ENCODE assay signal across 8 mouse cellular contexts in the genomic region with DNA sequence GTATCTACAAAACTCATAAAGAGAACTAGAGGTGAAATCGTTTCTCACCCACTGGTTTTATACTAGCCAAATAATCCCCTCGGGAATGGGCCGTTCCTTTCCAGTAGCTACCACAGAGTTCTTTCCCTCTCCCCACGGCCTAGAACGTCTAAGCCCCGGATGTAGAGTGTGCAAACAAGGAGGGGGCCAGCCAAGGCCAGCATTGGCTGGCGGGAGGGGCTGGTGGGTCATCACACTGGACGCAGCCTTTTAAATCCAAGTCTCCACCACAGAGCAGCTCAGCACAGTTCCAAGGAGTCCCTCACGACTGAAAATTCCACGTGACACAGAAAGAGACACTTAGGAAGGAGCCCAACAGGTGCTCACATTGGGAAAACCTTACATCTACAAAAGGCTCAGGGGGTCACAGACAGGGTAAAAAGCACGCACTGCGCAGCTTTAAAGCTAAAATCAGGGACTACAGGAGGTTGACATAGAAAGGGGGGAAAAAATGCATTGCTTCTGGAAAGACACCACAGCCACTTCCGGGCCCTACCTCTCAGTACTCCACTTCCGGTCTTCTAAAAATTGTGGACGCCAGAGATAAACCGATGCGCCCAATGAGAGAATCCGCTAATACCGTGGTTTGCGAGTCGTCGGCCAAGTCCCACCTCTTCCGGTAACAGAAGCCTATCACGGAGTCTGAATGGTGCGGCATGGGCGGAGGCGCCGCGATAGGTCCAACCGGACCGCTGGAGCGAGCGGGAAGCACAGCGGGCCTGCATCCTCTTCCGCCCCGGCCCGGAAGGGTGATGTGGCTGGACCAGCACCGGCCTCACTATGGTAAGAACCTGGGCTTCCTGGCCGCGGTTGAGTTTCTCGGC. TPM values are rescaled to one million over a fixed set of nuclear protein-coding genes. Genes with fewer than 3 reads are reported as not detected.
A peak's percentile ranks its signal among the peaks of the same experiment; 100 is the strongest.
DNase-seq lines count a peak whose midpoint lies in the region; ATAC-seq lines count a peak whose summit lies in the region.

A gene (plus strand): TSS at position 162 of the 863 bp plus-strand sequence.
A gene (minus strand): TSS at position 647 of the 863 bp plus-strand sequence.

- intact Hi-C loops in left cerebral cortex, postnatal 14 days (cut with DNase I), result loop anchor here (5.0 kb wide), 1 partner anchor 347 kb away; a partner anchor contains a TSS

- 0 out of 2 replicates have a peak, but pooled peaks cover 5% of the 10 kb centered on the region for H3K4me1 ChIP-seq in intestine, embryonic 14.5 days (replicated peaks; ENCODE audit: control insufficient read depth, insufficient read depth, low read length)

- WGBS in intestine, embryonic 14.5 days, result 3% methylated on average over 41 of the region's 41 CpGs

- ATAC-seq in intestine, embryonic 14.5 days (replicated peaks; ENCODE audit: low FRiP score, low TSS enrichment, low read depth), result peak; percentile 100

- H3K27me3 ChIP-seq in intestine, embryonic 14.5 days (replicated peaks; ENCODE audit: control insufficient read depth, insufficient read depth, low read length), result no peaks in the 10 kb centered on the region

- H3K27ac ChIP-seq in intestine, embryonic 14.5 days (ENCODE audit: low read depth), result peak within 1 kb of the TSS; percentile 83

- peaks cover 6% of the 10 kb centered on the region; the same call in 1 of the 2 replicates for H3K36me3 ChIP-seq in intestine, embryonic 14.5 days (ENCODE audit: control insufficient read depth, insufficient read depth, low read length)

- peak; percentile 86 to 90 for DNase-seq in adrenal gland, adult 18-20 months (ENCODE audit: low spot score in 2 of 2)
- peak; percentile 97 for DNase-seq in embryo, embryonic 11 days
- DNase-seq in gastrocnemius, postnatal 25 days, result peak; percentile 97
- peak; percentile 92 for DNase-seq in intestine, embryonic 14.5 days (ENCODE audit: low spot score)
- peak; percentile 98 to 99 for DNase-seq in left cerebral cortex, postnatal 14 days (ENCODE audit: low spot score in 2 of 2)
- peak; percentile 97 for DNase-seq in mesoderm, embryonic 11.5 days (ENCODE audit: low read depth, low spot score)
- DNase-seq in right cerebral cortex, postnatal 36 days (ENCODE audit: low spot score in 2 of 2), result peak; percentile 97 to 99
- DNase-seq in yolk sac, embryonic 10.5 days (ENCODE audit: low spot score), result peak; percentile 96

- H3K4me3 ChIP-seq in intestine, embryonic 14.5 days (ENCODE audit: low read depth, low read length), result peak within 1 kb of the TSS; percentile 92

- H3K4me2 ChIP-seq in intestine, embryonic 14.5 days (ENCODE audit: low read length), result peak within 1 kb of the TSS; percentile 96

- H3K9ac ChIP-seq in intestine, embryonic 14.5 days (ENCODE audit: low read length), result peak within 1 kb of the TSS; percentile 94

- H3K9me3 ChIP-seq in intestine, embryonic 14.5 days (ENCODE audit: control insufficient read depth, low read length), result no peaks in the 10 kb centered on the region

RNA-seq across cellular contexts. Expression of the first gene that starts in this region (rescaled TPM):
- 10 to 100 TPM; 16.6 to 16.7 TPM for total RNA-seq in adrenal gland, adult 18-20 months (2021)
- total RNA-seq in gastrocnemius, postnatal 25 days (2021), result 1 to 10 TPM; 7.7 to 7.9 TPM
- polyA plus RNA-seq in intestine, embryonic 14.5 days (2014; fragmentation: Nextera tagmentation; extraction: Ambion mirVana), result 67.4 and 70.5 TPM in 2 replicates
- total RNA-seq in left cerebral cortex, postnatal 14 days (2021), result 10 to 100 TPM; 29.1 to 29.4 TPM

RNA-seq across cellular contexts. Expression of the second gene that starts in this region (rescaled TPM):
- total RNA-seq in adrenal gland, adult 18-20 months (2021), result 10 to 100 TPM; 10.9 to 13.2 TPM
- total RNA-seq in gastrocnemius, postnatal 25 days (2021), result 10 to 100 TPM in 1 of 2 experiments, 1 to 10 TPM in 1; 9.3 to 10.2 TPM
- 11.2 and 11.6 TPM in 2 replicates for polyA plus RNA-seq in intestine, embryonic 14.5 days (2014; fragmentation: Nextera tagmentation; extraction: Ambion mirVana)
- total RNA-seq in left cerebral cortex, postnatal 14 days (2021), result 10 to 100 TPM; 13.7 to 18.0 TPM

Comparison
In these comparisons a context has a peak if more than half of its experiments do, and no peak if none do; other contexts are left out.
1. Peak in every context shown above with its lines: DNase-seq, ATAC-seq, H3K4me3 ChIP-seq and H3K27ac ChIP-seq.